Mouse (Mus musculus) stomach, embryonic 16.5 days (tissue): ENCODE data around the gene Btf3l4. TPM values are rescaled to one million over a fixed set of nuclear protein-coding genes. Genes with fewer than 3 reads are reported as not detected.

Experiments
- ATAC-seq: fragments of 200-750 bp; cut with Nextera tagmentation; 2 replicates; pipeline ENCODE4 v1.8.0; 2017; ENCODE audit warnings: moderate number of reproducible peaks, moderate TSS enrichment; ENCODE audit not compliant: insufficient read depth, low FRiP score
- H3K27ac ChIP-seq: fragments of 300-500 bp; sonication (generic); 2 replicates; pipeline ENCODE4 v1.5.1; 2014; ENCODE audit warnings: low read length
- H3K27me3 ChIP-seq: fragments of 300-500 bp; sonication (generic); 2 replicates; pipeline ENCODE4 v1.6.1; 2014; ENCODE audit warnings: low read length, control low read depth, mixed read lengths; ENCODE audit not compliant: control insufficient read depth, insufficient read depth
- H3K36me3 ChIP-seq: fragments of 300-500 bp; sonication (generic); 2 replicates; pipeline ENCODE4 v1.6.1; 2014; ENCODE audit warnings: low read length; ENCODE audit not compliant: control insufficient read depth, insufficient read depth
- H3K4me1 ChIP-seq: fragments of 300-500 bp; sonication (generic); 2 replicates; pipeline ENCODE4 v1.6.1; 2014; ENCODE audit warnings: low read length, control low read depth, mixed read lengths; ENCODE audit not compliant: control insufficient read depth, insufficient read depth
- H3K4me2 ChIP-seq: fragments of 300-500 bp; sonication (generic); 2 replicates; pipeline ENCODE4 v1.6.1; 2014; ENCODE audit warnings: low read depth, low read length, mixed read lengths
- H3K4me3 ChIP-seq: fragments of 300-500 bp; sonication (generic); replicated peaks from 2 replicates; pipeline ENCODE4 v1.5.1; 2014; ENCODE audit warnings: mild to moderate bottlenecking, low read length
- H3K9ac ChIP-seq: fragments of 300-500 bp; sonication (generic); 2 replicates; pipeline ENCODE4 v1.6.1; 2014; ENCODE audit warnings: low read length
- H3K9me3 ChIP-seq: fragments of 300-500 bp; sonication (generic); replicated peaks from 2 replicates; pipeline ENCODE4 v1.6.1; 2016; ENCODE audit warnings: low read length, control low read depth; ENCODE audit not compliant: control insufficient read depth
- WGBS: fragments of 180-500 bp; shearing (Covaris S2); extraction: QIAGEN DNeasy Blood & Tissue Kit; methylation state at CpG from one replicate; pipeline ENCODE4 v1.1.7; 2014; 5-methylcytosine and 5-hydroxymethylcytosine counted together
- polyA plus RNA-seq: library from polyadenylated mRNA; unstranded; fragments of >200 nt; fragmentation: Nextera tagmentation; extraction: Ambion mirVana; gene quantifications from 2 replicates; pipeline ENCODE4 v1.2.1, GENCODE M21; 2015

The Btf3l4 gene
- polyA plus RNA-seq, 1 experiment from 2014 or later: 130 TPM

GRCm38 (mm10) chr4:108790507-108790906 is 42.9 kb downstream of the Btf3l4 start:
- H3K36me3 ChIP-seq: no peaks in the 10 kb centered on the region
- no peaks in the 10 kb centered on the region for H3K4me1 ChIP-seq
- 69% methylated on average over 1 of the region's 1 CpGs for WGBS
- H3K27me3 ChIP-seq: no peaks in the 10 kb centered on the region
- H3K9ac ChIP-seq: no peak overlapping the region
- no peak overlapping the region for H3K4me3 ChIP-seq
- no peak overlapping the region for H3K27ac ChIP-seq
- ATAC-seq: no peak
- H3K4me2 ChIP-seq: no peak overlapping the region
- no peaks in the 10 kb centered on the region for H3K9me3 ChIP-seq

- H3K27me3 ChIP-seq: no peaks in the 10 kb centered on the region
- H3K36me3 ChIP-seq: no peaks in the 10 kb centered on the region
- no peaks in the 10 kb centered on the region for H3K4me1 ChIP-seq
- 64% methylated on average over 6 of the region's 6 CpGs for WGBS
- H3K27ac ChIP-seq: no peak overlapping the region
- H3K9ac ChIP-seq: no peak overlapping the region
- H3K4me3 ChIP-seq: no peak overlapping the region
- no peak for ATAC-seq
- H3K9me3 ChIP-seq: no peaks in the 10 kb centered on the region
- H3K4me2 ChIP-seq: no peak overlapping the region
Observed at GRCm38 (mm10) chr4:108789258-108789936, 44.0 kb downstream of the Btf3l4 start.

- H3K9ac ChIP-seq: no peak overlapping the region
- no peak overlapping the region for H3K4me3 ChIP-seq
- peak overlapping the region; percentile 60; the same call in 1 of the 2 replicates for H3K27ac ChIP-seq
- 40% methylated on average over 8 of the region's 8 CpGs for WGBS
- no peaks in the 10 kb centered on the region for H3K9me3 ChIP-seq
- H3K4me2 ChIP-seq: no peak overlapping the region
- H3K36me3 ChIP-seq: no peaks in the 10 kb centered on the region
- H3K27me3 ChIP-seq: no peaks in the 10 kb centered on the region
- no peak for ATAC-seq
- H3K4me1 ChIP-seq: 0 out of 2 replicates have a peak, but pooled peaks cover 4% of the 10 kb centered on the region
Observed at GRCm38 (mm10) chr4:108782421-108783085, 50.9 kb downstream of the Btf3l4 start.

GRCm38 (mm10) chr4:108781596-108781995 is 51.8 kb downstream of the Btf3l4 start:
- no peak overlapping the region for H3K9ac ChIP-seq
- H3K36me3 ChIP-seq: no peaks in the 10 kb centered on the region
- ATAC-seq: no peak
- H3K27ac ChIP-seq: no peak overlapping the region
- 67% methylated on average over 3 of the region's 3 CpGs for WGBS
- no peak overlapping the region for H3K4me3 ChIP-seq
- H3K4me2 ChIP-seq: peak overlapping the region; percentile 74
- no peaks in the 10 kb centered on the region for H3K27me3 ChIP-seq
- 0 out of 2 replicates have a peak, but pooled peaks cover 4% of the 10 kb centered on the region for H3K4me1 ChIP-seq
- no peaks in the 10 kb centered on the region for H3K9me3 ChIP-seq

DNA sequence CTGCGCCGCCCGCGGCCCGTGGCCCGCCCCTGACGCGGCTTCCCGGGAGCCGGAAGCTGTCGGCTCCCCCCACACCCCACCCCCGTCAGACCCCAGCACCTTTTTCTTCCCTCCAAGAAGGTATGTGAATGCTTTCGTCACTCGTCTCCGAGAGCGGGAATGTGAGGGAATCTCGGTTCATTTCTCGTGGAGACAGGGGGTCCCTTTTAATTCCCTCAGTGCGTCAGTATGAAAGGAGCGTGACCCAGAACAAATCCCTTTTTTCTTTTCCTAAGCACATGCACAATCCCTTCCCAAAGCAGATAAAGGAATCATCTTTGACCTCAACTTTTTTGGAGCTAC is 52.6 kb downstream of the Btf3l4 start:
- ATAC-seq: no peak
- Histone ChIP-seq H3K4me2 (peak overlapping the region; percentile 74), H3K36me3 (no peaks in the 10 kb centered on the region), H3K4me3 (peak overlapping the region; percentile 91), H3K27ac (peak overlapping the region; percentile 97), H3K27me3 (no peaks in the 10 kb centered on the region), H3K9ac (peak overlapping the region; percentile 100), H3K9me3 (no peaks in the 10 kb centered on the region), H3K4me1 (0 out of 2 replicates have a peak, but pooled peaks cover 4% of the 10 kb centered on the region)
- 0% methylated on average over 20 of the region's 20 CpGs for WGBS

GRCm38 (mm10) chr4:108780057-108780863 is 53.2 kb downstream of the Btf3l4 start, which contains the start of gene Zfyve9:
Gene Zfyve9, minus strand, starts transcription at chr4:108780798.
- Histone ChIP-seq H3K4me3 (peak within 1 kb of the TSS; percentile 91), H3K27ac (peak within 1 kb of the TSS; percentile 97), H3K9ac (peak within 1 kb of the TSS; percentile 100), H3K4me2 (peak within 1 kb of the TSS; percentile 74), H3K36me3 (no peaks in the 10 kb centered on the region), H3K9me3 (no peaks in the 10 kb centered on the region), H3K4me1 (0 out of 2 replicates have a peak, but pooled peaks cover 4% of the 10 kb centered on the region), H3K27me3 (no peaks in the 10 kb centered on the region)
- peak; percentile 95 for ATAC-seq
- under 1% methylated on average over 110 of the region's 111 CpGs for WGBS

GRCm38 (mm10) chr4:108779763-108780056 is 53.7 kb downstream of the Btf3l4 start:
- no peak for ATAC-seq
- no peaks in the 10 kb centered on the region for H3K27me3 ChIP-seq
- H3K4me2 ChIP-seq: peak overlapping the region; percentile 74
- H3K27ac ChIP-seq: peak overlapping the region; percentile 97
- H3K9me3 ChIP-seq: no peaks in the 10 kb centered on the region
- H3K9ac ChIP-seq: peak overlapping the region; percentile 100
- H3K4me1 ChIP-seq: 0 out of 2 replicates have a peak, but pooled peaks cover 4% of the 10 kb centered on the region
- 0% methylated on average over 7 of the region's 7 CpGs for WGBS
- peak overlapping the region; percentile 91 for H3K4me3 ChIP-seq
- no peaks in the 10 kb centered on the region for H3K36me3 ChIP-seq

GRCm38 (mm10) chr4:108768527-108768926 is 64.9 kb downstream of the Btf3l4 start:
- H3K4me2 ChIP-seq: no peak overlapping the region
- no peak for ATAC-seq
- H3K36me3 ChIP-seq: no peaks in the 10 kb centered on the region

More at GRCm38 (mm10) chr4:108768527-108768926, 64.9 kb downstream of the Btf3l4 start:
- Histone ChIP-seq H3K9me3 (no peaks in the 10 kb centered on the region), H3K9ac (no peak overlapping the region), H3K4me1 (no peaks in the 10 kb centered on the region), H3K27me3 (no peaks in the 10 kb centered on the region), H3K27ac (no peak overlapping the region), H3K4me3 (no peak overlapping the region)
